Mouse (Mus musculus) c-Kit-positive CD71-negative TER-119-negative erythroid progenitor cells, embryonic 14.5 days (primary cell): ENCODE results near the gene Akain1.

Experiments
- DNase-seq: peaks from one replicate; pipeline ENCODE4 v3.0.0-alpha.2; 2013; ENCODE audit warnings: low read depth

The Akain1 gene

GRCm38 (mm10) chr17:69438990-69439491 lies at the start of gene Akain1:
Akain1 (plus strand) TSS chr17:69439326.
- DNase-seq: peak; percentile 39

GRCm38 (mm10) chr17:69396147-69397033 lies 42.7 kb upstream of the Akain1 start:
- no peak for DNase-seq

- no peak for DNase-seq
These were observed 42.0 kb upstream of the Akain1 start for GRCm38 (mm10) chr17:69397163-69397562.

- DNase-seq: no peak
These were observed 41.0 kb upstream of the Akain1 start for GRCm38 (mm10) chr17:69398092-69398491.

- DNase-seq: no peak
These were observed 38.0 kb upstream of the Akain1 start for GRCm38 (mm10) chr17:69401146-69401545.

- no peak for DNase-seq
These were observed 23.0 kb upstream of the Akain1 start for GRCm38 (mm10) chr17:69416163-69416562.

- peak; percentile 82 for DNase-seq
These were observed 22.0 kb upstream of the Akain1 start for GRCm38 (mm10) chr17:69416920-69417661.

- DNase-seq: no peak
These were observed 21.3 kb upstream of the Akain1 start for GRCm38 (mm10) chr17:69417724-69418373.

- no peak for DNase-seq
These were observed 17.5 kb upstream of the Akain1 start for GRCm38 (mm10) chr17:69421592-69421991.

- no peak for DNase-seq
These were observed 1.3 kb upstream of the Akain1 start for GRCm38 (mm10) chr17:69437836-69438235.

GRCm38 (mm10) chr17:69438486-69438885 lies 640 bp upstream of the Akain1 start:
- no peak for DNase-seq

GRCm38 (mm10) chr17:69439571-69440480 lies 700 bp downstream of the Akain1 start:
- no peak for DNase-seq

GRCm38 (mm10) chr17:69441041-69441440 lies 1.9 kb downstream of the Akain1 start:
- peak; percentile 50 for DNase-seq

- DNase-seq: no peak
These were observed 9.6 kb downstream of the Akain1 start for GRCm38 (mm10) chr17:69448679-69449078.

- DNase-seq: no peak
These were observed 22.6 kb downstream of the Akain1 start for GRCm38 (mm10) chr17:69461680-69462079.

GRCm38 (mm10) chr17:69463037-69463436 lies 23.9 kb downstream of the Akain1 start:
- no peak for DNase-seq

GRCm38 (mm10) chr17:69471171-69471570 lies 32.0 kb downstream of the Akain1 start:
- DNase-seq: no peak

GRCm38 (mm10) chr17:69472401-69472800 lies 33.3 kb downstream of the Akain1 start:
- no peak for DNase-seq

- no peak for DNase-seq
These were observed 35.0 kb downstream of the Akain1 start for GRCm38 (mm10) chr17:69474084-69474483.

- peak; percentile 31 for DNase-seq
These were observed 36.3 kb downstream of the Akain1 start for GRCm38 (mm10) chr17:69475423-69475822.

GRCm38 (mm10) chr17:69477526-69477925 lies 38.4 kb downstream of the Akain1 start:
- DNase-seq: no peak
